Mouse (Mus musculus): ENCODE measurements at regions not wholly inside any gene's neighbourhood (a gene's known extent, or its start where the extent isn't known, plus 50 kb on each side); places are given as distances from the start of the nearest gene placed in this dataset.

- H3K4me3 ChIP-seq (ENCODE audit: control insufficient read depth, low read depth, low read length) = no peak overlapping the region
- H3K27ac ChIP-seq (ENCODE audit: control insufficient read depth, insufficient read depth, low read depth, low read length) = no peak overlapping the region
- no peaks in the 10 kb centered on the region for H3K36me3 ChIP-seq (ENCODE audit: control insufficient read depth, insufficient read depth, low read length)
- TF ChIP-seq POLR2A (IDR thresholded peaks at IDR 0.05; ENCODE audit: control insufficient read depth, low read depth, low read length) (no peak), CTCF (IDR thresholded peaks at IDR 0.05; ENCODE audit: control insufficient read depth, insufficient read depth, insufficient replicate concordance, low read depth, low read length) (no peak)
- H3K27me3 ChIP-seq (ENCODE audit: control insufficient read depth, insufficient read depth, low read length) = no peaks in the 10 kb centered on the region
- peaks cover 4% of the 10 kb centered on the region for H3K4me1 ChIP-seq (ENCODE audit: control insufficient read depth, insufficient read depth, low read length)
Observed at GRCm38 (mm10) chr13:112153681-112154127, 134.5 kb upstream of the Ankrd55 start.

- H3K4me1 ChIP-seq (ENCODE audit: control insufficient read depth, insufficient read depth, low read length) = no peaks in the 10 kb centered on the region
- TF ChIP-seq CTCF (IDR thresholded peaks at IDR 0.05; ENCODE audit: control insufficient read depth, insufficient read depth, insufficient replicate concordance, low read depth, low read length) (no peak), POLR2A (IDR thresholded peaks at IDR 0.05; ENCODE audit: control insufficient read depth, low read depth, low read length) (no peak)
- H3K4me3 ChIP-seq (ENCODE audit: control insufficient read depth, low read depth, low read length) = no peak overlapping the region
- no peaks in the 10 kb centered on the region for H3K27me3 ChIP-seq (ENCODE audit: control insufficient read depth, insufficient read depth, low read length)
- no peak overlapping the region for H3K27ac ChIP-seq (ENCODE audit: control insufficient read depth, insufficient read depth, low read depth, low read length)
- no peaks in the 10 kb centered on the region for H3K36me3 ChIP-seq (ENCODE audit: control insufficient read depth, insufficient read depth, low read length)
Observed at GRCm38 (mm10) chr13:112159430-112160172, 128.7 kb upstream of the Ankrd55 start.

DNA sequence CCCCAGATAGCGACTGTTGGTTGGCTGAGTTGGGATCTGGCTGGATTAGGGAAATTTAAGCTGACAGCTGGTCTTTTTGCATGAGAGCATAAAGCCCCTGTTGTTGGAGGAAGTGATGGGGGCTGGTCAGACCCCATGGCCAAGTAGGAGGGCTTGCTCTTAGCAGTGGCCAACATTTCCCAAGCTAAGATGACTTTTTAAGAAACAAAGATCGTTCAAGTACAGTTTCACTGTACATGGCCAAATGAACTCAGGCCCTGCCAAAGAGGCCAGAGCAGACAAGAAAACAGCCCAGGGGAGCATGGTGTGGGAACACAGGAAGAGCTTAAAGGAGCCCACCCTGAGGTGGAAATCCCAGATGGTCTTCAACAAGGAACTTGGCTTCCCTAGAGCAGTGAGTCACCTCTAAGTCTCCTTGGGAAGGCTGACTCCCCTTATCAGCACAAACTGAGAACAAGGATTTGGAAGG, 128.0 kb upstream of the Ankrd55 start:
- H3K27me3 ChIP-seq (ENCODE audit: control insufficient read depth, insufficient read depth, low read length) = no peaks in the 10 kb centered on the region
- H3K36me3 ChIP-seq (ENCODE audit: control insufficient read depth, insufficient read depth, low read length) = no peaks in the 10 kb centered on the region
- H3K4me3 ChIP-seq (ENCODE audit: control insufficient read depth, low read depth, low read length) = no peak overlapping the region
- no peak overlapping the region for H3K27ac ChIP-seq (ENCODE audit: control insufficient read depth, insufficient read depth, low read depth, low read length)
- TF ChIP-seq POLR2A (IDR thresholded peaks at IDR 0.05; ENCODE audit: control insufficient read depth, low read depth, low read length) (no peak), CTCF (IDR thresholded peaks at IDR 0.05; ENCODE audit: control insufficient read depth, insufficient read depth, insufficient replicate concordance, low read depth, low read length) (no peak)
- H3K4me1 ChIP-seq (ENCODE audit: control insufficient read depth, insufficient read depth, low read length) = no peaks in the 10 kb centered on the region

- no peaks in the 10 kb centered on the region for H3K27me3 ChIP-seq (ENCODE audit: control insufficient read depth, insufficient read depth, low read length)
- no peak overlapping the region for H3K4me3 ChIP-seq (ENCODE audit: control insufficient read depth, low read depth, low read length)
- no peak for TF ChIP-seq POLR2A (IDR thresholded peaks at IDR 0.05; ENCODE audit: control insufficient read depth, low read depth, low read length)
- H3K27ac ChIP-seq (ENCODE audit: control insufficient read depth, insufficient read depth, low read depth, low read length) = no peak overlapping the region
- no peaks in the 10 kb centered on the region for H3K4me1 ChIP-seq (ENCODE audit: control insufficient read depth, insufficient read depth, low read length)
- no peaks in the 10 kb centered on the region for H3K36me3 ChIP-seq (ENCODE audit: control insufficient read depth, insufficient read depth, low read length)
Observed at GRCm38 (mm10) chr13:112160726-112161125, 127.5 kb upstream of the Ankrd55 start.

DNA sequence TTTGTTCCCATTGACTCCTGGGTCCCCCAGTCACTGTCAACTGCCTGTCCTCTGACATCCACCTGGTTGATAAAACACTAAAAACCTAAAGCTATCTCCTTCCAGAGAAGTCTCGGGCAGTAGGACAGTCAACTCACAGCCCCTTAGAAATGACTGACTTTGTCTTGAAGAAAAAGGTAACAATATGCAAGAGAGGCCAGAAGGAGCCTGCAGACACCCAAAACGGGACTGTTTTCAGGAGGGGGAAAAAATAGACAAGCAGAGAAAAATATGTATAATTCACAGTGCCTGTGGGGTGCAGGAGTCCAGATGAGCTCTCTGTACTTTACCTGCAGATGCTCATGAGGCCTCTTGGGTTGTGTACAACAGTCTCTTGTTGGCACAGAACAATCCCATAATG, 126.4 kb upstream of the Ankrd55 start:
- TF ChIP-seq CTCF (IDR thresholded peaks at IDR 0.05; ENCODE audit: control insufficient read depth, insufficient read depth, insufficient replicate concordance, low read depth, low read length) (no peak), POLR2A (IDR thresholded peaks at IDR 0.05; ENCODE audit: control insufficient read depth, low read depth, low read length) (no peak)
- H3K4me3 ChIP-seq (ENCODE audit: control insufficient read depth, low read depth, low read length) = no peak overlapping the region
- no peaks in the 10 kb centered on the region for H3K36me3 ChIP-seq (ENCODE audit: control insufficient read depth, insufficient read depth, low read length)
- no peaks in the 10 kb centered on the region for H3K27me3 ChIP-seq (ENCODE audit: control insufficient read depth, insufficient read depth, low read length)
- no peak overlapping the region for H3K27ac ChIP-seq (ENCODE audit: control insufficient read depth, insufficient read depth, low read depth, low read length)
- no peaks in the 10 kb centered on the region for H3K4me1 ChIP-seq (ENCODE audit: control insufficient read depth, insufficient read depth, low read length)

- no peaks in the 10 kb centered on the region for H3K36me3 ChIP-seq (ENCODE audit: control insufficient read depth, insufficient read depth, low read length)
- no peak for TF ChIP-seq CTCF (IDR thresholded peaks at IDR 0.05; ENCODE audit: control insufficient read depth, insufficient read depth, insufficient replicate concordance, low read depth, low read length)
- TF ChIP-seq POLR2A (IDR thresholded peaks at IDR 0.05; ENCODE audit: control insufficient read depth, low read depth, low read length) = no peak
- no peaks in the 10 kb centered on the region for H3K27me3 ChIP-seq (ENCODE audit: control insufficient read depth, insufficient read depth, low read length)
- no peak overlapping the region for H3K27ac ChIP-seq (ENCODE audit: control insufficient read depth, insufficient read depth, low read depth, low read length)
- no peak overlapping the region for H3K4me3 ChIP-seq (ENCODE audit: control insufficient read depth, low read depth, low read length)
- no peaks in the 10 kb centered on the region for H3K4me1 ChIP-seq (ENCODE audit: control insufficient read depth, insufficient read depth, low read length)
Observed at GRCm38 (mm10) chr13:112165921-112166320, 122.3 kb upstream of the Ankrd55 start.

GRCm38 (mm10) chr13:112166338-112166802, 121.9 kb upstream of the Ankrd55 start:
- Histone ChIP-seq H3K4me1 (ENCODE audit: control insufficient read depth, insufficient read depth, low read length) (no peaks in the 10 kb centered on the region), H3K27me3 (ENCODE audit: control insufficient read depth, insufficient read depth, low read length) (no peaks in the 10 kb centered on the region), H3K27ac (ENCODE audit: control insufficient read depth, insufficient read depth, low read depth, low read length) (no peak overlapping the region), H3K4me3 (ENCODE audit: control insufficient read depth, low read depth, low read length) (no peak overlapping the region), H3K36me3 (ENCODE audit: control insufficient read depth, insufficient read depth, low read length) (no peaks in the 10 kb centered on the region)
- TF ChIP-seq POLR2A (IDR thresholded peaks at IDR 0.05; ENCODE audit: control insufficient read depth, low read depth, low read length) = no peak
- TF ChIP-seq CTCF (IDR thresholded peaks at IDR 0.05; ENCODE audit: control insufficient read depth, insufficient read depth, insufficient replicate concordance, low read depth, low read length) = no peak
